In the genomic region with DNA sequence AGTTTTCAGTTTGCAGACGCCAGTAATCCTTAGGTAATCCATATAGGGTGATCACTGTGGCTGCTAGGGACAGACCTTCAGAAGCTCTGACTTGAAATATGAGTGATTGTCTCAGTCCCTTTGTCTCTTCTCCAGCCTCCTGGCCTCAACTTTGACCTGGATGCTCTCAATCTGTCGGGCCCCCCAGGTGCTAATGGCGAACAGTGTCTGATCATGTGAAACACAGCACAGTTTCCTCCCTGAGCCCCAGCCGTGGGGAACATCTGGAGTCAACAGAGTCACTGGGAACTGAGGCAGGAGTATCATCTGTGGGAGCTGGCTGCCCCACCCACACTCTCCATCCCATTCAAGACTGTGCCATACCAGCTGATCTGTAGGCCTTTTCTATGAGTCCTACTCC, we compare ENCODE assay signal across 20 mouse cellular contexts. TPM values are rescaled to one million over a fixed set of nuclear protein-coding genes. Genes with fewer than 3 reads are reported as not detected.
DNase-seq lines count a peak whose midpoint lies in the region; ATAC-seq and TF ChIP-seq lines count a peak whose summit lies in the region.
"Had no signal": no experiment of that assay in that cellular context is flagged by ENCODE, and none has a peak within 500 bp of the region (broad histone marks: within the 10 kb centered on the region; RNA-seq: fewer than 3 reads in every experiment).

No protein-coding gene starts in this region.

- TF ChIP-seq CTCF in embryonic fibroblast, embryonic 13.5 days (IDR thresholded peaks at IDR 0.05; ENCODE audit: borderline replicate concordance, insufficient read depth, low read length): no peak
- no peak for TF ChIP-seq CTCF in left cerebral cortex, adult 2 months (IDR thresholded peaks at IDR 0.05)

- H3K4me1 ChIP-seq in embryonic facial prominence, embryonic 13.5 days: no peaks in the 10 kb centered on the region
- peaks cover 6% of the 10 kb centered on the region; the same call in 1 of the 2 replicates for H3K4me1 ChIP-seq in embryonic fibroblast, embryonic 13.5 days (ENCODE audit: control insufficient read depth, insufficient read depth, low read length)
- H3K4me1 ChIP-seq: forebrain, embryonic 13.5 days; heart, embryonic 12.5 days; hindbrain, embryonic 15.5 days; liver, embryonic 12.5 days; midbrain, embryonic 12.5 days; neural tube, embryonic 13.5 days had no signal

- H3ac ChIP-seq in myocyte (ENCODE audit: control insufficient read depth, insufficient read length): no peak overlapping the region

- no peak overlapping the region for H3K4me2 ChIP-seq in embryonic facial prominence, embryonic 13.5 days
- peak overlapping the region; percentile 70 for H3K4me2 ChIP-seq in myocyte (ENCODE audit: low read depth)
- H3K4me2 ChIP-seq: forebrain, embryonic 13.5 days; heart, embryonic 12.5 days; hindbrain, embryonic 15.5 days; liver, embryonic 12.5 days; midbrain, embryonic 12.5 days; neural tube, embryonic 13.5 days had no signal

- H3K27me3 ChIP-seq in embryonic facial prominence, embryonic 13.5 days: no peaks in the 10 kb centered on the region
- no peaks in the 10 kb centered on the region for H3K27me3 ChIP-seq in myocyte (ENCODE audit: control insufficient read depth, insufficient read depth, insufficient read length)
- H3K27me3 ChIP-seq: forebrain, embryonic 13.5 days; heart, embryonic 12.5 days; hindbrain, embryonic 15.5 days; liver, embryonic 12.5 days; megakaryocyte, embryonic 14.5 days; midbrain, embryonic 12.5 days; neural tube, embryonic 13.5 days had no signal

- WGBS in embryonic facial prominence, embryonic 13.5 days: 85% methylated on average over 4 of the region's 4 CpGs

- no peak for TF ChIP-seq POLR2A in embryonic fibroblast, embryonic 13.5 days (IDR thresholded peaks at IDR 0.05; ENCODE audit: low read depth, low read length)
- peak; percentile 17 for TF ChIP-seq POLR2A in myocyte (IDR thresholded peaks at IDR 0.05; ENCODE audit: insufficient read length, low read depth)

- intact Hi-C loops in heart, postnatal 36 days (cut with DNase I): no loop called here
- intact Hi-C loops in left cerebral cortex, adult 2 months (cut with DNase I): no loop called here

- peak; percentile 91 for DNase-seq in heart, adult 11 months
- DNase-seq in heart, postnatal 36 days: no peak
- DNase-seq in left cerebral cortex, adult 2 months (ENCODE audit: extremely low spot score in 1 of 2, low spot score in 2 of 2): no peak
- DNase-seq in layer of hippocampus, adult 9-11 months: no peak
- DNase-seq: cerebellum, adult 2 months; cerebellum, postnatal 14 days; gastrocnemius, postnatal 36 days; heart, adult 2 months; lung, adult 18-20 months; thymus, postnatal 4 days had no signal

- H3K36me3 ChIP-seq in embryonic facial prominence, embryonic 13.5 days: peaks cover 70% of the 10 kb centered on the region
- peaks cover 47% of the 10 kb centered on the region for H3K36me3 ChIP-seq in myocyte (ENCODE audit: control insufficient read depth, insufficient read depth)

- H3K27ac ChIP-seq in embryonic facial prominence, embryonic 13.5 days: peak overlapping the region; percentile 11; the same call in 1 of the 2 replicates
- H3K27ac ChIP-seq in embryonic fibroblast, embryonic 13.5 days (ENCODE audit: insufficient read depth, low read length): peak overlapping the region; percentile 92
- no peak overlapping the region for H3K27ac ChIP-seq in left cerebral cortex, adult 2 months
- H3K27ac ChIP-seq: forebrain, embryonic 13.5 days; heart, adult 2 months; hindbrain, embryonic 15.5 days; liver, embryonic 12.5 days; midbrain, embryonic 12.5 days; neural tube, embryonic 13.5 days had no signal

- ATAC-seq in embryonic facial prominence, embryonic 13.5 days (ENCODE audit: insufficient number of reproducible peaks, insufficient read depth, low FRiP score, low TSS enrichment, low read depth): no peak
- ATAC-seq: forebrain, embryonic 13.5 days; liver, embryonic 12.5 days had no signal

- H3K79me2 ChIP-seq in myocyte (ENCODE audit: control insufficient read depth, insufficient read depth): no peaks in the 10 kb centered on the region

- no peak overlapping the region for H3K4me3 ChIP-seq in embryonic facial prominence, embryonic 13.5 days
- H3K4me3 ChIP-seq in embryonic fibroblast, embryonic 13.5 days (ENCODE audit: insufficient read depth, low read length): no peak overlapping the region
- H3K4me3 ChIP-seq in myocyte: no peak overlapping the region
- H3K4me3 ChIP-seq in left cerebral cortex, adult 2 months: no peak overlapping the region
- H3K4me3 ChIP-seq: forebrain, embryonic 13.5 days; heart, adult 2 months; heart, embryonic 12.5 days; hindbrain, embryonic 15.5 days; liver, embryonic 12.5 days; megakaryocyte, embryonic 14.5 days; midbrain, embryonic 12.5 days; neural tube, embryonic 13.5 days had no signal

- H3K9me3 ChIP-seq in embryonic facial prominence, embryonic 13.5 days: no peaks in the 10 kb centered on the region
- H3K9me3 ChIP-seq: forebrain, embryonic 13.5 days; heart, embryonic 12.5 days; hindbrain, embryonic 15.5 days; liver, embryonic 12.5 days; megakaryocyte, embryonic 14.5 days; midbrain, embryonic 12.5 days; neural tube, embryonic 13.5 days had no signal

- no peak overlapping the region for H3K9ac ChIP-seq in embryonic facial prominence, embryonic 13.5 days
- H3K9ac ChIP-seq: forebrain, embryonic 13.5 days; heart, embryonic 12.5 days; hindbrain, embryonic 15.5 days; liver, embryonic 12.5 days; midbrain, embryonic 12.5 days; neural tube, embryonic 13.5 days had no signal

TF ChIP-seq in myocyte, 11 proteins besides CTCF, POLR2A, EP300 and RAD21:
- TF ChIP-seq TCF3 (IDR thresholded peaks at IDR 0.05; ENCODE audit: insufficient read length, low read depth) (no peak), MYOD1 (IDR thresholded peaks at IDR 0.05; ENCODE audit: control insufficient read depth in 1 of 3, insufficient read length in 2 of 3, low read depth in 2 of 3) (no peak), USF1 (IDR thresholded peaks at IDR 0.05; ENCODE audit: low read depth) (no peak)
TF ChIP-seq in myocyte: peak in this region for 0.

RNA-seq across cellular contexts. Expression of a gene that starts 7.5 kb away (rescaled TPM):
- 100 to 1,000 TPM; 125 to 136 TPM for total RNA-seq in heart, postnatal 36 days (2021)
- 133 and 152 TPM in 2 replicates for polyA plus RNA-seq in embryonic facial prominence, embryonic 13.5 days (2015; fragmentation: Nextera tagmentation; extraction: Ambion mirVana)
- 88.3 and 98.7 TPM in 2 replicates for polyA plus RNA-seq in embryonic fibroblast, embryonic 13.5 days (2011; ENCODE audit: insufficient read length, low read depth, missing spikeins)
- polyA plus RNA-seq in myocyte (2012; fragmentation: generic; extraction: Trizol): 184 TPM
- 10 to 100 TPM; 82.8 to 92.4 TPM for total RNA-seq in left cerebral cortex, adult 2 months (2021)

RNA-seq across cellular contexts. Expression of a gene that starts 13.8 kb away (rescaled TPM):
- 100 to 1,000 TPM; 124 to 129 TPM for total RNA-seq in heart, postnatal 36 days (2021)
- 150 and 153 TPM in 2 replicates for polyA plus RNA-seq in embryonic facial prominence, embryonic 13.5 days (2015; fragmentation: Nextera tagmentation; extraction: Ambion mirVana)
- polyA plus RNA-seq in embryonic fibroblast, embryonic 13.5 days (2011; ENCODE audit: insufficient read length, low read depth, missing spikeins): 73.1 and 83.4 TPM in 2 replicates
- 80.0 TPM for polyA plus RNA-seq in myocyte (2012; fragmentation: generic; extraction: Trizol)
- 100 to 1,000 TPM; 115 to 121 TPM for total RNA-seq in left cerebral cortex, adult 2 months (2021)

RNA-seq across cellular contexts. Expression of a gene that starts 51.5 kb away (rescaled TPM):
- 10 to 100 TPM; 45.5 to 50.1 TPM for total RNA-seq in heart, postnatal 36 days (2021)
- 103 and 106 TPM in 2 replicates for polyA plus RNA-seq in embryonic facial prominence, embryonic 13.5 days (2015; fragmentation: Nextera tagmentation; extraction: Ambion mirVana)
- 122 and 145 TPM in 2 replicates for polyA plus RNA-seq in embryonic fibroblast, embryonic 13.5 days (2011; ENCODE audit: insufficient read length, low read depth, missing spikeins)
- 49.7 TPM for polyA plus RNA-seq in myocyte (2012; fragmentation: generic; extraction: Trizol)
- total RNA-seq in left cerebral cortex, adult 2 months (2021): 10 to 100 TPM; 61.5 to 65.4 TPM

RNA-seq across cellular contexts. Expression of a gene that starts 51.7 kb away (rescaled TPM):
- total RNA-seq in heart, postnatal 36 days (2021): 100 to 1,000 TPM; 112 to 113 TPM
- 216 and 239 TPM in 2 replicates for polyA plus RNA-seq in embryonic facial prominence, embryonic 13.5 days (2015; fragmentation: Nextera tagmentation; extraction: Ambion mirVana)
- polyA plus RNA-seq in embryonic fibroblast, embryonic 13.5 days (2011; ENCODE audit: insufficient read length, low read depth, missing spikeins): 369 and 398 TPM in 2 replicates
- polyA plus RNA-seq in myocyte (2012; fragmentation: generic; extraction: Trizol): 144 TPM
- total RNA-seq in left cerebral cortex, adult 2 months (2021): 100 to 1,000 TPM; 138 to 147 TPM
